Mouse (Mus musculus): ENCODE measurements around the gene Olfr287. TPM values are rescaled to one million over a fixed set of nuclear protein-coding genes. Genes with fewer than 3 reads are reported as not detected.

Olfr287 gene
- 1 to 10 TPM; 1.8 to 2.4 TPM for total RNA-seq (2021)
- long read RNA-seq, experiment 1, partial matches to known transcripts = 0 of 1 reads
- long read RNA-seq, experiment 1, other reads (novel, unspliced or antisense) = 0 of 1 reads
- long read RNA-seq, experiment 2, partial matches to known transcripts = 0 of 5 reads
- long read RNA-seq, experiment 2, other reads (novel, unspliced or antisense) = 0 of 5 reads

DNA sequence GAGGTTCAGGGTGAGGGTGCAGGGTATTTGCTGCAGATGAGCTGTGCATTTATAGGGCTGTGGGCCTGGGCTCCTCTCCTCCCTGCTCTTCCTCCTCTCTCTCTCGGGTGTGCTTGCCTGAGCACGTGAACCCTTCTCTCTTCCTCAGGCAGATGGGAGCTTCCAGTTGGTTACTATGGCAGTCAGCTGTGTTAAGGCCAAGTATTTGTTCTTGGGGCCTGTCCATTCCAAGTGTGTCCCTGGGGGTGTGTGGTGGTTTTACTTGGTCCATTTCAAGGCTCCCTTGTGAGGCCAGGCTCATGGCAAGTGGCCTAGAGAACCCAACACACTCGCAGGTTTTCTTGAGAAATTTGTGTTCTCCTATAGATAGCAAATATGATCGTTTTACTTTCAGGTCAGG is at the start of gene Olfr287, which contains the start of gene Gm44579:
Olfr287 (minus strand) TSS at position 180 of the 400 bp plus-strand sequence.
Gm44579 (minus strand) TSS at position 101 of the 400 bp plus-strand sequence.
- intact Hi-C loops (cut with DNase I) = no loop called here
- peak in 1 of 2 experiments; percentile 25 for DNase-seq (ENCODE audit: low spot score in 2 of 2)

DNA sequence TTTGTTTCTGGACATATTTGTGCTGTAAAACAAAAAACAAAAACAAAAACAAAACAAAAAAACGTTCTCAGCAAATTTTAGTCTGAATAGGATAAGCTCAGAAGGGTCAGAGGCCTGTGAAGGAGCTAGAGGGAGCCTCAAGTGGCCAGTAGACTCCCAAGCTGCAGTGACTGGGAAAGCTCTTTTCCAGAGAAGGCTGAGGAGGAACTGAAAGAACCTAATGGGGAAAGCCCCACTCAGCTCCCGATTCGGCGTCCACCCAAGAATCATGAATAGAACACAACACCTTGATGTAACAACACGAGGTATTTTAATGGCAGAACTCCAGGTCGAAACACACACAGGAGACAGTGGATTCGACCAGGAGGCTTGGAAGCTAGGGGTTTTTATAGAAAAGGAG is 36.9 kb upstream of the Olfr287 start:
- no peak for DNase-seq (ENCODE audit: low spot score in 2 of 2)
- intact Hi-C loops (cut with DNase I) = no loop called here

DNA sequence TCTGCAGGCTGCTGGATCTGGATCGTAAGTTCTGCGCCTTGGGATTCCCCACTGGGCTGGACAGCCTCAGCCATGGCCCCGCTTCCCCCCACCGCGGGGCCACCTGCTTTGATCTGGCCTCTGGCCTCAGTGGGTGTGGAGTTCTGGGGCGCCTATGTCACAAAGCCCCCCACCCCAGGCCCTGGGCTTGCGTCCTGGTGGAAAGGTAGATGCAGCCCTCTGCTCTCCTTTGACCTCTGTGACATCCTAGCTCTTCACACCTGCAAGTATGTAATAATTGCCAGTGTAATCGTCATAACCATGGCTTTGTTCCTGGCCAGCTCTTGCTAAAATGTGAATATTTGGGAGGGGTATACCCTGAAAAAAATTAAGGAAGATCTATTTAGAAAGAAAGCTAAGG is 36.3 kb upstream of the Olfr287 start, which contains the start of gene H1fnt:
H1fnt (minus strand) TSS at position 101 of the 400 bp plus-strand sequence.
- no peak for DNase-seq (ENCODE audit: low spot score in 2 of 2)
- intact Hi-C loops (cut with DNase I) = no loop called here

DNA sequence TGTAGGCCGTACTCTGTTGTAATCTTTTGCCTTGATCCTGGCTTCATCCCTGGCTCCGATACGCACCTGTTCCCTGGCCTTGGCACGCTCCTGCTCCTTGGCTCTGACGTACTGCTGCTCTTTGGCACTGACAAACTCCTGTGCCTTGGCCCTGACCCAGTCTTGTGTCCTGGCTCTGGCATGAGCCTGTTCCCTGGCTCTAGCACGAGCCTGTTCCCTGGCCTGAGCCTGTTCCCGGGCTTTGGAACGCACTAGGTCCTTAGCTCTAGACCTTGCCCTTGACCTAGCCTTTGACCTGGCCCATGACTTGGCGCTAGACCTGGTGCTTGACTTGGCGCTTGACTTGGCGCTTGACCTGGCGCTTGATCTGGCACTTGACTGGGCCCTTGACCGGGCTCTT is 35.4 kb upstream of the Olfr287 start:
- DNase-seq (ENCODE audit: low spot score in 2 of 2) = no peak
- intact Hi-C loops (cut with DNase I) = no loop called here

DNA sequence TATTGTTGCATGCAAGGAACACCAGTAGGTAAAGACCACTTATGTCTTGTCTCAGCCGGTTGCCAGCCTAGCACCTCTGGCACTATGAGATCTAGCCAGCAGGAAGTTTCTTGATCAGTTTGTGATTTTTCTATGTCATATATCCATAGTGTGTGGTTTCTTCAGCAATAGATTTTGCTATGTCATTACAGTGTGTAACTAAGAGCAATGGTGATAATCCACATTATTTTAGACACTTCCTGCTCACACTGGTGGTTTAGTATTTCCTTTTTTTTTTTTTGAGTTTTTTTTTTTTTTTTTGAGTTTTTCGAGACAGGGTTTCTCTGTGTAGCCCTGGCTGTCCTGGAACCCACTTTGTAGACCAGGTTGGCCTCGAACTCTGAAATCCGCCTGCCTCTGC is 14.6 kb upstream of the Olfr287 start:
- intact Hi-C loops (cut with DNase I) = no loop called here
- no peak for DNase-seq (ENCODE audit: low spot score in 2 of 2)

DNA sequence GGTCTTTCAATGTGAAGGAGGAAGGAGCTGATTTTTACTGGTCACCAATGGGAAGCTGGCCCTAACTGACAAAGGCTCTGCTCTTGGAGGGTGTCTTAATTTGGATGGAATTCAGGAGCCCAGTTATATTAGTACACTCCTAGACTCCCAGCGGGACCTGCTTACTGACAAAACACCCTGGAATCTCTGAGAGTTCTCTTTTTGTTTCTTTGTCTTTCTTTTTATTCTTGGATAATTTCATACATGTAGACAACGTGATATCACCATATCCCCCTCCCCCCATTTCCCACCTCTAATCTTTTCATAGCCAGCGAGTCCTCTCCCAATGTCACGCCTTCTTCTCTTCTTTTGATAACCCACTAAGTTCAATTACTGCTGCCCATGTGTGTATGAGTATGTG is 13.5 kb upstream of the Olfr287 start, which contains the start of gene Olfr286:
Olfr286 (minus strand) TSS at position 101 of the 400 bp plus-strand sequence.
- intact Hi-C loops (cut with DNase I) = no loop called here
- DNase-seq (ENCODE audit: low spot score in 2 of 2) = no peak

DNA sequence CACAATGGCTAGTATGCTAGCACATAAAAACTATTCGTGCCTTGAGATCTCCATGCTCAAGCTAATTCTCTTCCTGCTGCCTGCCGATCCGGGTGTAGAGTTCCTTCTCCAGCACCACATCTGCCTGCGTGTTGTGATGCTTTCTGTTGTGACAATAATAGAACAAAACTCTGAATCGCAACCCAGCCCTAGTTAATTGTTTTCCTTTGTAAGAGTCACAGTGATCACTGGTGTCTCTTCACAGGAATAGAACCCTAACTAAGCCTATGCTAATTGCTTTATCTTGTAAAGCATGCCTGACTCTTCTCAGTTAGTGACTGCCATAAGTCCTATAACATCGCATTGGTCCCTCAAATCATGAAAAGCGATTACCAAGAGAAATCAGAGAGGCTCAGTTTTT is 5.2 kb upstream of the Olfr287 start:
- intact Hi-C loops (cut with DNase I) = no loop called here
- DNase-seq (ENCODE audit: low spot score in 2 of 2) = no peak

DNA sequence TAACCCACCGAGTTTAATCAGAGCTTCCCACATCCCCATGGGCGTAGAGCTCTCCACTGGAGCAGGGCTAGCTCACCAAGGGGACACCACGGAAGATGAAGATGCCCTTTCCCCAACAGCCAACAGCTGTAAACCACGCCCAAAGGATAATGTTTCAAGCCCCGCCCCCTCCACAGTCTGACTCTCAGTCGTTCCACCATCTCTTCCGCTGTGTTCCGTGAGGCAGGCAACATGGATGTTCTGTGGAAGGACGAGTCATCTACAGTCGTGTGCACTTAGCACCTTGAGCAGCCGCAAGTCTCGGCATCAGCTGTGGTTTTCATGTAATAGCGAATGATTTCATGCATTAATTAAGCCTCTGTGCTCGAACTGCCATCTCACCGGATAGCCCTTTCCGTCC is 4.8 kb upstream of the Olfr287 start:
- intact Hi-C loops (cut with DNase I) = no loop called here
- no peak for DNase-seq (ENCODE audit: low spot score in 2 of 2)

DNA sequence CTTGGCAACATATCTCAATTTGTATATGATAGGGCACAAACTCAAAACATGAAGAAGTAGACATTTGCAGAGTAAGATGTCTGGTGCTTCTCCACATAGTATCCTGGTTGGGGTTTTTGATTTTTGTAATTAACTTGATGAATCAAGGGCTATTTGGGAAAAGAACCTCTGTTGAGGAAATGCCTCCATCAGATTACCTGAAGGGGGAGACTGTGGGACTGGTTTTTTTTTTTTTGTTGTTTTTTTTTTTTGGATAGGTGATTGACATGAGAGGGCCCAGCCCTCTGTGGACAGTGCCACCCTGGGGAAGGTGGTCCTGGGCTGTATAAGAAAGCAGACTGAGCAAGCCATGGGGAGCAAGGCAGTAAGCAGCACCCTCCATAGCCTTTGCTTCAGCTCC is 1.5 kb upstream of the Olfr287 start:
- intact Hi-C loops (cut with DNase I) = no loop called here
- no peak for DNase-seq (ENCODE audit: low spot score in 2 of 2)

DNA sequence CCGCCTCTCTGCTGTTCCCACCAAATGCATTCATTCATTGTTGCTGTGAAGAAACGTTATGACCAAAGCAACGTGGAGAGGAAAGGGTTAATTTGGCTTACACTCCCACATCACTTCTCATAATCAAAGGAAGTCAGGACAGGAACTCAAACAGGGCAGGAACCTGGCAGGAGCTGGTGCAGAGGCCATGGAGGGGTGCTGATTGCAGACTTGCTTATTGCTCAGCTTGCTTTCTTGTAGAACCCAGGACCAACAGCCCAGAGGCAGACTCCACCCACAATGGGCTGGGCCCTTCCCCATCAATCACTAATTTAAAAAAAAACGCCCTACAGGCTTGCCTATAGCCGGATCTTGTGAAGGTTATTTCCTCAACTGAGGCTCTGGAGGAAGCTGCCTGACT is 6.7 kb downstream of the Olfr287 start:
- no peak for DNase-seq (ENCODE audit: low spot score in 2 of 2)
- intact Hi-C loops (cut with DNase I) = no loop called here

DNA sequence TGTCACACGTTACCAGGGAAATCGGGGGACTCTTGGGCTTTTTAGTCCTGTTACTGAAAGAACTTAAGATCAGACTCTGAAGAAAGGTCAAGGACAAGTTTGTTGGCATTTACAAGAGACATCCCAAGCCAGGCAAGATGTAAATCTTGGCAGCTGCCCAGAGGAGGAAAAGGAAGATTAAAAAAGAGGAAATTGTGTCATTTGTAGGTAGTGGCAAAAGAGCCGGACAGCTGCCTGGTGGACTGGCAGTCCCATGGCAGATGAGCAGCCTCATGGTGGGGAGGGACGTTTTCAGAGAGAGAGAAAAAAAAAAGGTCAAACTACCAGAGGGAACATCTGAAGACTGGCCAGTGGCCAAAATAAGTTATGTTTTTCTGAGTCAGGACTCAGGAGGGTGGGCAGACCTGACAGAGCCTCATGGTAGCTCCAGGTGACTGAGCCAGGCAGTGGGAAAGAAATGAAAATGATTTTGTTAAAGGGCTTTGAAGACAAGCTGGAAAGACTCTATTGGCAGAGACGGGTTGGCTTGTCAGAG is 7.5 kb downstream of the Olfr287 start:
- no peak for DNase-seq (ENCODE audit: low spot score in 2 of 2)
- intact Hi-C loops (cut with DNase I) = no loop called here

DNA sequence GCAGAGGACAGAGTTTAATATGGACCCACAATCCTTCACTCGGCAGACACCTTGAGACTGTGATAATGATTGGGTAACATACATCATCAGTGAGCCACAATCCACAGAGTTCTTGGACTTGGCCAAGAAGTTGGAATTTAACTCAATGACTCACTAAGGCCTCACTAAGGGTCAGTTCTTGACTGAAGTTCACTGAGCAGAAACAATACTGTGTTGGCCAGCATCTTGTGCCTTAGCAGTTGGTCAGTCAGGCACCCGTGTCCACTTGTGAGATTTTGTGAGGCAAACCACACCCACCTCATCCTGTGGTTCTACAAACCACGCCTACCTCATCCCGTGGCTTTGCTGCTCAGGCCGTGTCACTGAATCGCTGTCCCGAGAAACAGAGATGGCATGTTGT is 11.2 kb downstream of the Olfr287 start:
- intact Hi-C loops (cut with DNase I) = no loop called here
- DNase-seq (ENCODE audit: low spot score in 2 of 2) = no peak

DNA sequence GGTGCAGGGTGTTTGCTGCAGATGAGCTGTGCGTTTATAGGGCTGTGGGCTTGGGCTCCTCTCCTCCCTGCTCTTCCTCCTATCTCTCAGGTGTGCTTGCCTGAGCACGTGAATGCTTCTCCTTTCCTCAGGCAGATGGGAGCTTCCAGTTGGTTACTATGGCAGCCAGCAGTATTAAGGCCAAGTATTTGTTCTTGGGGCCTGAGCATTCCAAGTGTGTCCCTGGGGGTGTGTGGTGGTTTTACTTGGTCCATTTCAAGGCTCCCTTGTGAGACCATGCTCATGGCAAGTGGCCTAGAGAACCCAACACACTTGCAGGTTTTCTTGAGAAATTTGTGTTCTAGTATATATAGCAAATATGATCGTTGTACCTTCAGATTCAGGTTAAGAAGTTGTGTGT is 25.4 kb downstream of the Olfr287 start, which contains the start of gene Olfr288:
Olfr288 (minus strand) TSS at position 101 of the 400 bp plus-strand sequence.
- intact Hi-C loops (cut with DNase I) = no loop called here
- DNase-seq (ENCODE audit: low spot score in 2 of 2) = no peak

DNA sequence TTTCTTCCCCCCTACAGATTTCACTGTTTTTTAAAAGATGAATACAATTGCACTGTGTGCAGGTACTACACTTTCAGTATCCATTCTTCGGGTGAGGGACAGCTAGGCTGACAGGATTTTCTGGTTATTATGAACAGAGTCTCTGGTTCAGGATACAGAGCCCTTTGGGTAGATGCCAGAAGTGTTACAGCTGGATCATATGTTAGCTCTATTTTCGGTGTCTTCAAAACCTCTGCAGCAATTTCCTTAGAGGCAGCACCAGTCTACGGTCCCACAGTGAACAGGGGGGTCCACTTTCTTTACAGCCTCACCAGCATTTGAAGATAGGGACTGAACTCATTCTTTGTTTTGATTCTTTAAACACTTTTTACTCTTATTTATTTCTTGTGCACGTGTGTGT is 36.4 kb downstream of the Olfr287 start:
- intact Hi-C loops (cut with DNase I) = loop anchor here (5.0 to 10.0 kb wide), 2 partner anchors 110 to 208 kb away; partner anchors contain the start of gene Zfp641

DNA sequence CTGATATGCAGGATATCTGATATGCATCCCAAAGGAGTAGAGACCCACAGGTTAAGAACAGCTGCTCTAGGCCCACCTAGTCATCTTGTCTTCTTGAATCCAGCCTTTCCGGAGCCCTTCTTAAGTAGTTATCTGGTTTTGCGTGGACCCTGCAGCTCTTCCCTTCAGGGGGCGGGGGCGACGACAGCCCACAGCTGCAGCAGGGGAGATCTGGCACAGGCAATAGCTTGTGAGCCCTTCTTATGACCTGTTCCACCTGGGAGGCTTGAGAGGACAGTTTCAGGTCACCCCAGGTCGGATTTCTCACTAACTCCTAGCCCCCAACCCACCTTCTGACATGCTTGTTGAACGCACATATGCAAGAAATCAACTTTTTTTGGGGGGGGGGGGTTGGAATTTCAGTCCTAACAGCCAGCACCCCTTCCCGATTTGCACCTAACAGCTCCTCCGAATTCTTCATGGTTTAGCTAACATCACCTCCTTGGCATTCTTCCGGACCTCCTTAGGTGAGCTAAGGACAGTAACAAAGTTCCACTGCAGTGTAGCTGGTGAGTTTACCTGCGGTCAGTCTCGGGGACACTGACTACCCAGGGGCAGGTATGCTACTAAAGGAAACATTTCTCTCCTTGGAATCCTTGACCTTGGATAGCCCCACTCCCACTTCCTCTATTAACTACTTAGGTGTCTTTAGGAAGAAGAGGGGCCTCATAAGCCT is 38.8 kb downstream of the Olfr287 start:
- intact Hi-C loops (cut with DNase I) = loop anchor here (5.0 to 10.0 kb wide), 2 partner anchors 113 to 210 kb away; partner anchors contain the start of gene Zfp641
- DNase-seq (ENCODE audit: low spot score in 2 of 2) = no peak

More for the DNA sequence above, 36.4 kb downstream of the Olfr287 start:
- no peak for DNase-seq (ENCODE audit: low spot score in 2 of 2)

DNA sequence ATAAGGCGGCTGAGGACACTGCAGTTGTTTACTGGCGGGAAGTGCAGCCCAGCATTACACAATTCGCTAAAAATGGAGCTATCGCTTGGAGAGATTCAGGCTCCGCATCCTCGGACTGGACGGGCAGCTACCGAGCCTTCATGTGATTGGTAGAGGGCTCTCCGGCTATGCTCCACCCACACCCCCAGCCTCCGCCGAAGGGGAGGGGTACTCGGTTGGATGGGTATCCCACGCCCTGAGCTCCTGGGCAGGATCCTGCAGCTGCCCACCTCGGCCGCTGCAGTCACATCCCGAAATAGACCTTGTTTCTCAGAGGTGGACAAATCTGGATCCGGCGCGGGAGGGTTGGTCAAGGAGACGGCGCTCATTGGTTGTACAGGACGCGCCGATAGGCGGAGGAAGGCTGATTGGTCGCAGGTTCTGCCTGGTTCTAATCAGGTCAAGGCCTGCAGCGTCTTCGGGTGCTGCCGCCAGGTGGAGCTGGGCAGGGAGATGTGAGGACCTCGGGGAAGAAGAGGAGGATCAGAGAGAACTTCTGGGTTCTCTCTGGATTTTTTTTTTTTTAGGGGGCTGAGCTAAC is 39.6 kb downstream of the Olfr287 start:
- intact Hi-C loops (cut with DNase I) = loop anchor here (5.0 to 10.0 kb wide), 2 partner anchors 114 to 211 kb away; partner anchors contain the start of gene Zfp641
- peak; percentile 91 to 97 for DNase-seq (ENCODE audit: low spot score in 2 of 2)

DNA sequence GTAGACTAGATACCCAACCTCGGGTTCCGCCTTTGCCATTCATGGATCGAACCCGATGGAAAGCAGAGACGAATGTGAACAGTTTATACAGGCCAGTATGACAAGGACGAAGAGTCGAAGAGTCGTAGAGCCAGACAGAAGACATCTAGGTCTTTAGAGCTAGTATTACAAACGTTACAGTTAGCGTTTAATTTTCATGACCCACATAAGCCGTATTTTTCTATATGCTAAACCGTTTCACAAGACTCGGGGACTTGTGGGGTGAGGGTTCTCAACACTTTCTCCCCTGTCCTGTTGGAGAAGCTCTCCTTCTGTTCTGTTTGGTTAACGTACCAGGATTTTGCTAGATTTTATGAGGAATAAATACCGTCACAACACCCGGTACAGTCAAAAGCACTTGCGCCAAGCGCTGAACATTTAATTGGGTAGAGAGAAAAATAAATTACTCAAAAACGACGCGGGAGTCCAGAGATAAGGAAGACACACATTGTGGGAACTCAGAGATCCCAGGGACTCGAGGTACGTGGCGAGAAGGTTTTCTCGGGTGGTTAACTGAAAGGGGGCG is 40.2 kb downstream of the Olfr287 start:
- intact Hi-C loops (cut with DNase I) = loop anchor here (5.0 to 10.0 kb wide), 2 partner anchors 114 to 212 kb away; partner anchors contain the start of gene Zfp641
- no peak for DNase-seq (ENCODE audit: low spot score in 2 of 2)

DNA sequence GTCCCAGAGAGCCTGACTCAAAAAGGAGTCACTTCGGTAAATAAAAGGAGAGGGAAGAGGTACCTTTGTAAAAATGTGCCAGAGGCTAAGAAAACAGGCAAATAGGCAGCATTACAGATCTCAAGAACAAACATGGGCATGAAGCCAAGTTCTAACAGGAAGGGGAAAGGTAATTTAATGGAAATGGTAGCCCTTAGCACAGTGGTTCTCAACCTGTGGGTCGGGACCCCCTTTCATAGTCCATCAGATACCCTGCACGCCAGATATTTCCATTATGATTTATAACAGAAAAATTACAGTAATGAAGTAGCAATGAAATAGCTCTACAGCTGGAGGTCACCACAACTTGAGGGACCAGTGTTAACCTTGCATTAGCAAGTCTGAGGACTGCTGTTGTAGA is 43.5 kb downstream of the Olfr287 start:
- intact Hi-C loops (cut with DNase I) = no loop called here
- DNase-seq (ENCODE audit: low spot score in 2 of 2) = no peak

DNA sequence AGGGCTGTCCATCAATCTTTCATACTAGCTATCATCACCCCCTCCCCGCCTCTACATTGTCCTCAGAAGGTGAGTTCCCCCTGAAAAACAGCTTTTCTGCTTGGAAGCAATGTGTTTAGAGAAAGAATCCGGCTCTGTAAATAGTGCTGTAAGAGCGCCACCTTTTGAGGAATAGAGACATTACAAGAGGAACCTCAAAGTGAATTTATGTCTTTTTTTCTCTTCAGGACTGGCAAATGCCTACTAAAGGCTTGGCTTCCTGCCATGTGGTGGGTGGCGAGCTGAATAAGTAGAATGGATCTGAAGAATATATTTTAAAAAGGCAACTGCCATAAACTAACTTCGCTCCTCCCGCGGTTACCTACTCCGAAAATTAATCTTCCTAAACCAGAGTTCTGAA is 47.0 kb downstream of the Olfr287 start:
- DNase-seq (ENCODE audit: low spot score in 2 of 2) = peak; percentile 92 to 96
- intact Hi-C loops (cut with DNase I) = no loop called here

DNA sequence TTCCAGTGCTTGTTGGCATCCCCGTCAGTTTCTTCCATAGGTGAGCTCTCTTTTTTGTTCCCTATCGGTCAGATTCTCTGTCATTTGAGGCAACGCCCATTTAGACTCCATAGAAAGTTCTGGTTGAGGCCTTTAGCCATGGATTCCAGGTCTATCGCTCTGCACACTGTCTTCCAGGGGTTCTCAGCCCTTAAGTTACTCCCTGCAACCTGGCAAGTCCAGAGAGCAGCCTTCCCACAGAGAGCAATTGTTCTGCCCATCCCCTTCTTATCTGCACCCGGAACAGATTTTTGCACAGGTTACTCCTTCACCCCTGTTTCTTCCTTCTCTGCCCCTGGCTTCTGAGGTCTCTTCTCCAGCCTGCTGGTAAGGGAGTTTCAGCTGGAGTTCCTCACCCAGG is 48.7 kb downstream of the Olfr287 start:
- intact Hi-C loops (cut with DNase I) = no loop called here
- DNase-seq (ENCODE audit: low spot score in 2 of 2) = no peak
